Mouse (Mus musculus) stomach, embryonic 16.5 days (tissue): ENCODE measurements around the gene Tnfrsf14. TPM values are rescaled to one million over a fixed set of nuclear protein-coding genes. Genes with fewer than 3 reads are reported as not detected.

ENCODE experiments used
- ATAC-seq: fragments of 200-750 bp; cut with Nextera tagmentation; 2 replicates; pipeline ENCODE4 v1.8.0; 2017; ENCODE audit warnings: moderate number of reproducible peaks, moderate TSS enrichment; ENCODE audit not compliant: insufficient read depth, low FRiP score
- H3K27ac ChIP-seq: fragments of 300-500 bp; sonication (generic); 2 replicates; pipeline ENCODE4 v1.5.1; 2014; ENCODE audit warnings: low read length
- H3K27me3 ChIP-seq: fragments of 300-500 bp; sonication (generic); 2 replicates; pipeline ENCODE4 v1.6.1; 2014; ENCODE audit warnings: low read length, control low read depth, mixed read lengths; ENCODE audit not compliant: control insufficient read depth, insufficient read depth
- H3K36me3 ChIP-seq: fragments of 300-500 bp; sonication (generic); 2 replicates; pipeline ENCODE4 v1.6.1; 2014; ENCODE audit warnings: low read length; ENCODE audit not compliant: control insufficient read depth, insufficient read depth
- H3K4me1 ChIP-seq: fragments of 300-500 bp; sonication (generic); 2 replicates; pipeline ENCODE4 v1.6.1; 2014; ENCODE audit warnings: low read length, control low read depth, mixed read lengths; ENCODE audit not compliant: control insufficient read depth, insufficient read depth
- H3K4me2 ChIP-seq: fragments of 300-500 bp; sonication (generic); 2 replicates; pipeline ENCODE4 v1.6.1; 2014; ENCODE audit warnings: low read depth, low read length, mixed read lengths
- H3K4me3 ChIP-seq: fragments of 300-500 bp; sonication (generic); replicated peaks from 2 replicates; pipeline ENCODE4 v1.5.1; 2014; ENCODE audit warnings: mild to moderate bottlenecking, low read length
- H3K9ac ChIP-seq: fragments of 300-500 bp; sonication (generic); 2 replicates; pipeline ENCODE4 v1.6.1; 2014; ENCODE audit warnings: low read length
- H3K9me3 ChIP-seq: fragments of 300-500 bp; sonication (generic); replicated peaks from 2 replicates; pipeline ENCODE4 v1.6.1; 2016; ENCODE audit warnings: low read length, control low read depth; ENCODE audit not compliant: control insufficient read depth
- WGBS: fragments of 180-500 bp; shearing (Covaris S2); extraction: QIAGEN DNeasy Blood & Tissue Kit; methylation state at CpG from one replicate; pipeline ENCODE4 v1.1.7; 2014; 5-methylcytosine and 5-hydroxymethylcytosine counted together
- polyA plus RNA-seq: library from polyadenylated mRNA; unstranded; fragments of >200 nt; fragmentation: Nextera tagmentation; extraction: Ambion mirVana; gene quantifications from 2 replicates; pipeline ENCODE4 v1.2.1, GENCODE M21; 2015

Tnfrsf14 gene
- polyA plus RNA-seq, 1 experiment from 2014 or later = 4.6 TPM

- H3K36me3 ChIP-seq = no peaks in the 10 kb centered on the region
- 61% methylated on average over 6 of the region's 6 CpGs for WGBS
- H3K9me3 ChIP-seq = no peaks in the 10 kb centered on the region
- peak overlapping the region; percentile 77 for H3K9ac ChIP-seq
- ATAC-seq = no peak
- H3K4me2 ChIP-seq = peak overlapping the region; percentile 82
- H3K27ac ChIP-seq = no peak overlapping the region
- H3K27me3 ChIP-seq = no peaks in the 10 kb centered on the region
- H3K4me1 ChIP-seq = peaks cover 11% of the 10 kb centered on the region
- peak overlapping the region; percentile 53 for H3K4me3 ChIP-seq
Measured at GRCm38 (mm10) chr4:154897676-154898465, 30.5 kb downstream of the Tnfrsf14 start.

GRCm38 (mm10) chr4:154895549-154895948 lies 32.8 kb downstream of the Tnfrsf14 start:
- Histone ChIP-seq H3K27me3 (no peaks in the 10 kb centered on the region), H3K9ac (no peak overlapping the region), H3K4me3 (no peak overlapping the region), H3K4me2 (no peak overlapping the region), H3K27ac (no peak overlapping the region), H3K4me1 (peaks cover 11% of the 10 kb centered on the region), H3K36me3 (no peaks in the 10 kb centered on the region), H3K9me3 (no peaks in the 10 kb centered on the region)
- 74% methylated on average over 5 of the region's 5 CpGs for WGBS
- no peak for ATAC-seq

GRCm38 (mm10) chr4:154890887-154891286 lies 37.5 kb downstream of the Tnfrsf14 start:
- ATAC-seq = no peak
- no peak overlapping the region for H3K4me3 ChIP-seq
- no peaks in the 10 kb centered on the region for H3K9me3 ChIP-seq
- no peak overlapping the region for H3K9ac ChIP-seq
- H3K27ac ChIP-seq = no peak overlapping the region
- WGBS = 80% methylated on average over 14 of the region's 14 CpGs
- H3K4me1 ChIP-seq = no peaks in the 10 kb centered on the region
- H3K4me2 ChIP-seq = no peak overlapping the region
- H3K27me3 ChIP-seq = no peaks in the 10 kb centered on the region
- H3K36me3 ChIP-seq = no peaks in the 10 kb centered on the region

GRCm38 (mm10) chr4:154887593-154888250 lies 40.6 kb downstream of the Tnfrsf14 start:
- H3K36me3 ChIP-seq = no peaks in the 10 kb centered on the region
- WGBS = 78% methylated on average over 15 of the region's 15 CpGs
- H3K27me3 ChIP-seq = no peaks in the 10 kb centered on the region
- no peaks in the 10 kb centered on the region for H3K4me1 ChIP-seq
- no peaks in the 10 kb centered on the region for H3K9me3 ChIP-seq
- H3K27ac ChIP-seq = no peak overlapping the region
- no peak overlapping the region for H3K4me3 ChIP-seq
- no peak overlapping the region for H3K9ac ChIP-seq
- H3K4me2 ChIP-seq = no peak overlapping the region
- ATAC-seq = 0 out of 2 replicates have a peak, but pooled peaks have one; percentile 5

GRCm38 (mm10) chr4:154886876-154887592 lies 41.3 kb downstream of the Tnfrsf14 start:
- Histone ChIP-seq H3K27me3 (no peaks in the 10 kb centered on the region), H3K4me1 (no peaks in the 10 kb centered on the region), H3K9me3 (no peaks in the 10 kb centered on the region), H3K27ac (no peak overlapping the region), H3K4me3 (no peak overlapping the region), H3K4me2 (no peak overlapping the region), H3K9ac (no peak overlapping the region), H3K36me3 (no peaks in the 10 kb centered on the region)
- ATAC-seq = 0 out of 2 replicates have a peak, but pooled peaks have one; percentile 3
- 60% methylated on average over 13 of the region's 13 CpGs for WGBS

- Histone ChIP-seq H3K4me1 (no peaks in the 10 kb centered on the region), H3K27me3 (no peaks in the 10 kb centered on the region), H3K4me3 (no peak overlapping the region), H3K27ac (no peak overlapping the region), H3K9ac (no peak overlapping the region), H3K4me2 (no peak overlapping the region), H3K9me3 (no peaks in the 10 kb centered on the region), H3K36me3 (no peaks in the 10 kb centered on the region)
- no peak for ATAC-seq
- 79% methylated on average over 11 of the region's 11 CpGs for WGBS
Measured at GRCm38 (mm10) chr4:154885416-154885815, 42.9 kb downstream of the Tnfrsf14 start.

GRCm38 (mm10) chr4:154882014-154882659 lies 46.2 kb downstream of the Tnfrsf14 start:
- H3K27me3 ChIP-seq = no peaks in the 10 kb centered on the region
- 23% methylated on average over 14 of the region's 14 CpGs for WGBS
- H3K36me3 ChIP-seq = no peaks in the 10 kb centered on the region
- H3K4me3 ChIP-seq = no peak overlapping the region
- no peak for ATAC-seq
- no peaks in the 10 kb centered on the region for H3K9me3 ChIP-seq
- H3K4me2 ChIP-seq = no peak overlapping the region
- H3K9ac ChIP-seq = peak overlapping the region; percentile 11; the same call in 1 of the 2 replicates
- no peak overlapping the region for H3K27ac ChIP-seq
- H3K4me1 ChIP-seq = peaks cover 5% of the 10 kb centered on the region

GRCm38 (mm10) chr4:154880730-154881129 lies 47.6 kb downstream of the Tnfrsf14 start:
- H3K27me3 ChIP-seq = no peaks in the 10 kb centered on the region
- 66% methylated on average over 6 of the region's 6 CpGs for WGBS

More at GRCm38 (mm10) chr4:154880730-154881129, 47.6 kb downstream of the Tnfrsf14 start:
- no peak for ATAC-seq
- Histone ChIP-seq H3K9ac (0 out of 2 replicates have a peak overlapping the region, but pooled peaks have one; percentile 7), H3K4me3 (no peak overlapping the region), H3K4me1 (peaks cover 5% of the 10 kb centered on the region), H3K36me3 (no peaks in the 10 kb centered on the region), H3K4me2 (no peak overlapping the region), H3K9me3 (no peaks in the 10 kb centered on the region), H3K27ac (no peak overlapping the region)
